Mouse (Mus musculus) hindbrain, embryonic 14.5 days (tissue): ENCODE measurements around the gene Snx20. TPM values are rescaled to one million over a fixed set of nuclear protein-coding genes. Genes with fewer than 3 reads are reported as not detected.
A peak's percentile ranks its signal among the peaks of the same experiment; 100 is the strongest.

Experiments used
- ATAC-seq: fragments of 200-750 bp; cut with Nextera tagmentation; 2 replicates; pipeline ENCODE4 v1.8.0; 2017; ENCODE audit warnings: moderate number of reproducible peaks, mild to moderate bottlenecking, moderate TSS enrichment, moderate library complexity; ENCODE audit not compliant: low FRiP score
- DNase-seq: peaks from one replicate; pipeline ENCODE4 v3.0.0-alpha.2; 2015; ENCODE audit warnings: low spot score
- H3K27ac ChIP-seq: fragments of 300-500 bp; sonication (generic); 2 replicates; pipeline ENCODE4 v1.5.1; 2014; ENCODE audit warnings: mild to moderate bottlenecking, moderate library complexity
- H3K27me3 ChIP-seq: fragments of 300-500 bp; sonication (generic); 2 replicates; pipeline ENCODE4 v1.6.1; 2014; ENCODE audit warnings: mild to moderate bottlenecking, low read length, mixed read lengths; ENCODE audit not compliant: control insufficient read depth, insufficient read depth
- H3K36me3 ChIP-seq: fragments of 300-500 bp; sonication (generic); replicated peaks from 2 replicates; pipeline ENCODE4 v1.6.1; 2014; ENCODE audit not compliant: control insufficient read depth, insufficient read depth
- H3K4me1 ChIP-seq: fragments of 300-500 bp; sonication (generic); replicated peaks from 2 replicates; pipeline ENCODE4 v1.6.1; 2014; ENCODE audit warnings: antibody characterized with exemption, low read length, mixed read lengths; ENCODE audit not compliant: control insufficient read depth, insufficient read depth
- H3K4me2 ChIP-seq: fragments of 300-500 bp; sonication (generic); replicated peaks from 2 replicates; pipeline ENCODE4 v1.6.1; 2014; ENCODE audit warnings: mild to moderate bottlenecking, moderate library complexity
- H3K4me3 ChIP-seq: fragments of 300-500 bp; sonication (generic); replicated peaks from 2 replicates; pipeline ENCODE4 v1.5.1; 2014; ENCODE audit warnings: mild to moderate bottlenecking, low read length
- H3K9ac ChIP-seq: fragments of 300-500 bp; sonication (generic); 2 replicates; pipeline ENCODE4 v1.6.1; 2014
- H3K9me3 ChIP-seq: fragments of 300-500 bp; sonication (generic); 2 replicates; pipeline ENCODE4 v1.6.1; 2016; ENCODE audit warnings: low read length; ENCODE audit not compliant: control insufficient read depth
- WGBS: fragments of 180-500 bp; shearing (Covaris S2); extraction: QIAGEN DNeasy Blood & Tissue Kit; methylation state at CpG from one replicate; pipeline ENCODE4 v1.1.7; 2014; 5-methylcytosine and 5-hydroxymethylcytosine counted together
- polyA plus RNA-seq: library from polyadenylated mRNA; unstranded; fragments of >200 nt; fragmentation: Nextera tagmentation; extraction: Ambion mirVana; gene quantifications from 2 replicates; pipeline ENCODE4 v1.2.1, GENCODE M21; 2014

Gene Snx20
- polyA plus RNA-seq, 1 experiment from 2014 or later, result 1.7 TPM

- 48% methylated on average over 5 of the region's 5 CpGs for WGBS
- H3K9ac ChIP-seq, result no peak overlapping the region
- 0 out of 2 replicates have a peak overlapping the region, but pooled peaks have one; percentile 3 for H3K27ac ChIP-seq
- no peaks in the 10 kb centered on the region for H3K36me3 ChIP-seq
- no peaks in the 10 kb centered on the region for H3K9me3 ChIP-seq
- peaks cover 26% of the 10 kb centered on the region; the same call in 1 of the 2 replicates for H3K4me1 ChIP-seq
- H3K4me3 ChIP-seq, result no peak overlapping the region
- DNase-seq, result no peak
- H3K4me2 ChIP-seq, result no peak overlapping the region
- H3K27me3 ChIP-seq, result no peaks in the 10 kb centered on the region
- no peak for ATAC-seq
These were observed 58.3 kb downstream of the Snx20 start for GRCm38 (mm10) chr8:88577666-88578065.

Other genes starting within 250 kb of the Snx20 start
- 45.3 and 57.6 TPM in 2 replicates for gene Nkd1, start 114.8 kb downstream of the Snx20 start, polyA plus RNA-seq
- gene Nod2, start 11.2 kb upstream of the Snx20 start, polyA plus RNA-seq, result 0.07 and 0.10 TPM in 2 replicates
- 19.2 and 19.9 TPM in 2 replicates for gene Cyld, start 60.9 kb upstream of the Snx20 start, polyA plus RNA-seq